Mouse (Mus musculus) limb, embryonic 11.5 days (tissue): ENCODE measurements around the gene Rara. TPM values are rescaled to one million over a fixed set of nuclear protein-coding genes. Genes with fewer than 3 reads are reported as not detected.

ENCODE experiments used
- ATAC-seq: fragments of 200-750 bp; cut with Nextera tagmentation; 2 replicates; pipeline ENCODE4 v1.8.0; 2017; ENCODE audit warnings: low read depth; ENCODE audit not compliant: insufficient number of reproducible peaks, low FRiP score, low TSS enrichment
- DNase-seq: peaks from one replicate; pipeline ENCODE4 v3.0.0-alpha.2; 2015; ENCODE audit warnings: low spot score
- H3K27ac ChIP-seq: fragments of 300-500 bp; sonication (generic); replicated peaks from 2 replicates; pipeline ENCODE4 v1.5.1; 2014; ENCODE audit warnings: low read depth, mild to moderate bottlenecking, low read length
- H3K27me3 ChIP-seq: fragments of 300-500 bp; sonication (generic); 2 replicates; pipeline ENCODE4 v1.6.1; 2014; ENCODE audit warnings: mild to moderate bottlenecking, low read length, mixed read lengths; ENCODE audit not compliant: control insufficient read depth, insufficient read depth
- H3K36me3 ChIP-seq: fragments of 300-500 bp; sonication (generic); 2 replicates; pipeline ENCODE4 v1.6.1; 2014; ENCODE audit warnings: mild to moderate bottlenecking, low read length, moderate library complexity, mixed read lengths; ENCODE audit not compliant: control insufficient read depth, insufficient read depth
- H3K4me1 ChIP-seq: fragments of 300-500 bp; sonication (generic); 2 replicates; pipeline ENCODE4 v1.6.1; 2014; ENCODE audit warnings: low read length, mixed read lengths; ENCODE audit not compliant: control insufficient read depth, insufficient read depth
- H3K4me2 ChIP-seq: fragments of 300-500 bp; sonication (generic); 2 replicates; pipeline ENCODE4 v1.6.1; 2014; ENCODE audit warnings: low read depth, mild to moderate bottlenecking, moderate library complexity; ENCODE audit not compliant: severe bottlenecking
- H3K4me3 ChIP-seq: fragments of 300-500 bp; sonication (generic); 2 replicates; pipeline ENCODE4 v1.5.1; 2014; ENCODE audit warnings: low read depth, low read length
- H3K9ac ChIP-seq: fragments of 300-500 bp; sonication (generic); 2 replicates; pipeline ENCODE4 v1.6.1; 2014; ENCODE audit warnings: mild to moderate bottlenecking, low read length
- H3K9me3 ChIP-seq: fragments of 300-500 bp; sonication (generic); 2 replicates; pipeline ENCODE4 v1.6.1; 2016; ENCODE audit warnings: low read length; ENCODE audit not compliant: control insufficient read depth
- WGBS: fragments of 180-500 bp; shearing (Covaris S2); extraction: QIAGEN DNeasy Blood & Tissue Kit; methylation state at CpG from one replicate; pipeline ENCODE4 v1.1.7; 2014; 5-methylcytosine and 5-hydroxymethylcytosine counted together
- polyA plus RNA-seq: library from polyadenylated mRNA; unstranded; fragments of >200 nt; fragmentation: Nextera tagmentation; extraction: Ambion mirVana; gene quantifications from 2 replicates; pipeline ENCODE4 v1.2.1, GENCODE M21; 2014

Rara gene
- polyA plus RNA-seq, 1 experiment from 2014 or later: 46.7 TPM

GRCm38 (mm10) chr11:98974871-98975719 lies 47.5 kb downstream of the Rara start:
- WGBS: 48% methylated on average over 5 of the region's 5 CpGs
- H3K9me3 ChIP-seq: no peaks in the 10 kb centered on the region
- no peak overlapping the region for H3K4me3 ChIP-seq
- no peak overlapping the region for H3K9ac ChIP-seq
- no peaks in the 10 kb centered on the region for H3K27me3 ChIP-seq
- H3K27ac ChIP-seq: no peak overlapping the region
- peaks cover 2% of the 10 kb centered on the region for H3K4me1 ChIP-seq
- DNase-seq (peak; percentile 83), ATAC-seq (no peak)
- peaks cover 13% of the 10 kb centered on the region; the same call in 1 of the 2 replicates for H3K36me3 ChIP-seq
- no peak overlapping the region for H3K4me2 ChIP-seq

- peaks cover 17% of the 10 kb centered on the region for H3K27me3 ChIP-seq
- H3K27ac ChIP-seq: no peak overlapping the region
- no peak overlapping the region for H3K4me3 ChIP-seq
- H3K9ac ChIP-seq: no peak overlapping the region
- peaks cover under 1% of the 10 kb centered on the region; the same call in 1 of the 2 replicates for H3K36me3 ChIP-seq
- no peak overlapping the region for H3K4me2 ChIP-seq
- H3K4me1 ChIP-seq: peaks cover 11% of the 10 kb centered on the region
- no peaks in the 10 kb centered on the region for H3K9me3 ChIP-seq
- DNase-seq (no peak), ATAC-seq (no peak)
- WGBS: 40% methylated on average over 15 of the region's 15 CpGs
Observed at GRCm38 (mm10) chr11:98978526-98979148, 51.0 kb downstream of the Rara start.

DNA sequence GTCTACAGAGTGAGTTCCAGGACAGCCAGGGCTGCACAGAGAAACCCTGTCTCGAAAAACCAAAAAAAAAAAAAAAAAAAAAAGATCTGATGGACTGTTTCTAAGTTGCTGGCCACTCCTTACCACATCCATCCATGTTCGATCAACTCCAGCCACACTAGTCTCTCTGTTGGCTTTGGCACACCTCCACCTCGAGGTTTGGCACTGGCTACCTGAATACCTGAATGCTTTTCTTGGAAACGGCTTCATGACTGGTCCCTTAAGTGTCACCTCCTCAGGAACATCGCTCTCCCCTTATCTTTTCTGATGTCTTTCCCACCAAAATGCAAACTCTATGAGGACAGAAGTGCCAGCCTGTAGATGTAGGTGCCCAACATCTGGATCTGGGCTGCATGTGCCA lies 51.7 kb downstream of the Rara start:
- Histone ChIP-seq H3K9ac (no peak overlapping the region), H3K9me3 (no peaks in the 10 kb centered on the region), H3K27ac (no peak overlapping the region), H3K4me1 (peaks cover 11% of the 10 kb centered on the region), H3K27me3 (peaks cover 20% of the 10 kb centered on the region), H3K4me2 (no peak overlapping the region), H3K4me3 (no peak overlapping the region), H3K36me3 (no peaks in the 10 kb centered on the region)
- ATAC-seq: no peak
- 90% methylated on average over 4 of the region's 5 CpGs for WGBS
- DNase-seq: no peak

DNA sequence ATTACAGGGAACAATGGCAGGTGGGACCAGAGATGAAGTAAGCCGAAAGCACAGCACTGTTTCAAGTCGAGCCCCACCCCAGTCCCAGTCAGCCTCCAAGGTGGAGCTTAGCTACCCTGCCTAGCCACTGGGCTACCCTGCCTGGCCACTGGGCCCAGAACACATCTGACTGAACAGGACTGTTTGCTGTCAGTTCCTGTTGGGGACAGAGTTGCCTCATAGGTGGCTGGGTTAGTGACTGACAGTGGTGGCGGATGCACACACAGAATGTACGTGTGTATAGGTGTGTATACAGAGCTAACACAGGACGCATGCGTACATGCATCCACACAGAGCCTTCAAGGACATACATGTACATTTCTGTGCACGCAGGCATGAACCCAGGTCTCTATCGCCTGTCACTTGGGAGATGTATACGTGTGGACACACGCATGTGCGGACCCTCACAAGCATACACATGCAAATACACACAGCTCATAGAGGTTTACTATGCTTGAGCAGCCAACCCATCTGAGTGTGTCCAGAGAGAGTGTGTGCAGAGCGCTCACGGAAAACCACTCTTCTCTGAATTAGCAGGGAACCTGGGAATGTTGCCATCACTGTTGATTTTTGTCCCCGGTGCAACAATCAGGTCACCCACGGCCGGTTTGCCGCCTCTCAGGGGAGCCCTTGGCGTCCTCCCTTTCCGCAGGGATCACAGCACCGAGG lies 53.8 kb downstream of the Rara start:
- WGBS: 38% methylated on average over 20 of the region's 20 CpGs
- ATAC-seq (no peak), DNase-seq (no peak)
- no peaks in the 10 kb centered on the region for H3K9me3 ChIP-seq
- no peaks in the 10 kb centered on the region for H3K36me3 ChIP-seq
- H3K27ac ChIP-seq: no peak overlapping the region
- H3K4me3 ChIP-seq: peak overlapping the region; percentile 53
- peaks cover 11% of the 10 kb centered on the region for H3K4me1 ChIP-seq
- H3K9ac ChIP-seq: peak overlapping the region; percentile 70
- H3K27me3 ChIP-seq: peaks cover 20% of the 10 kb centered on the region
- peak overlapping the region; percentile 97 for H3K4me2 ChIP-seq

DNA sequence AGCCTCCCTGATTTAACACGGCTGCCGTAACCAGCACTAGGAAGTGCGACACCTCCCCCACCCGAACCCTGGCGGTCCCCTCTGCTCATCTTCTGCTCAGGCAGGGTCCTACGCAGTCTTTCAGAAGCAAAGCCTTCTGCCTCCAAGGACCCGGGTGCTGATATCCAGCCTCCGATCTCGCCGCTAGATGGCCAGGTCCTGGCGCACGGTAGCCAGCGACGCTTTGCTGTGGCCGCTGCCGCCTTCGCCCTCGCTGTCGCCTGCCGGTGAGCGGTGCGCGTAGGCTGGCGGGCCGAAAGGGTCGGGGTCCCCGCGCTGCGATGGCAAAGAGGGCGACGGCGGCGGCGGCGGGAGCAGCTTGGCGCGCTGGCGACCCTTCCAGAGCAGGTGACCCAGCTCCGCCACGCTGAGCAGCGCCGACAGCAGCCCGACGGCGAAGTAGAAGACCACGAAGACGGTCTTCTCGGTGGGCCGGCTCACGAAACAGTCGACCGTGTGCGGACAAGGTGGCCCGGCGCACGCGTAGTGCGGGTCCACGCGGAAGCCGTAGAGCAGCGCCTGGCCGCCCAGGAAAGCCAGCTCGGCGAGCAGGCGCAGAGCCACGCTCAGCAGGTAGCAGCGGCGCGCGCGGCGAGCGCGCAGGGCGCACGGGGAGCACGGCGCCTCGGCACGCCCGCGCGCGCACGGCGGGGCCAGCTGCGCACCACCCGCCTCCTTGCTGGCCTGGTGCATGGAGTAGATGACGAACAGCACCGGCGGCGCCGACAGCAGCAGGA lies 54.6 kb downstream of the Rara start:
- Histone ChIP-seq H3K4me3 (peak overlapping the region; percentile 53), H3K9me3 (no peaks in the 10 kb centered on the region), H3K9ac (peak overlapping the region; percentile 70), H3K4me2 (peak overlapping the region; percentile 97), H3K4me1 (peaks cover 11% of the 10 kb centered on the region), H3K27me3 (peaks cover 20% of the 10 kb centered on the region), H3K27ac (no peak overlapping the region), H3K36me3 (no peaks in the 10 kb centered on the region)
- ATAC-seq: peak; percentile 31; the same call in 1 of the 2 replicates
- peak; percentile 85 for DNase-seq
- WGBS: under 1% methylated on average over 94 of the region's 94 CpGs

- Histone ChIP-seq H3K36me3 (no peaks in the 10 kb centered on the region), H3K4me2 (peak within 1 kb of the TSS; percentile 97), H3K27ac (no peak within 1 kb of the TSS), H3K9ac (peak within 1 kb of the TSS; percentile 70), H3K4me3 (peak within 1 kb of the TSS; percentile 53), H3K4me1 (peaks cover 11% of the 10 kb centered on the region), H3K27me3 (peaks cover 20% of the 10 kb centered on the region), H3K9me3 (no peaks in the 10 kb centered on the region)
- no peak for ATAC-seq
- no peak for DNase-seq
- WGBS: under 1% methylated on average over 28 of the region's 28 CpGs
Observed at GRCm38 (mm10) chr11:98982773-98983133, 55.1 kb downstream of the Rara start, which contains the start of gene Gjd3. TSS of gene Gjd3 (minus strand) at chr11:98983016.

GRCm38 (mm10) chr11:98983551-98983950 lies 55.9 kb downstream of the Rara start:
- DNase-seq: no peak
- ATAC-seq: no peak
- Histone ChIP-seq H3K4me1 (peaks cover 11% of the 10 kb centered on the region), H3K4me2 (no peak overlapping the region), H3K27me3 (peaks cover 20% of the 10 kb centered on the region), H3K4me3 (no peak overlapping the region), H3K9ac (no peak overlapping the region), H3K9me3 (no peaks in the 10 kb centered on the region), H3K27ac (no peak overlapping the region), H3K36me3 (no peaks in the 10 kb centered on the region)
- 48% methylated on average over 8 of the region's 8 CpGs for WGBS

- Histone ChIP-seq H3K9ac (no peak overlapping the region), H3K9me3 (no peaks in the 10 kb centered on the region), H3K36me3 (no peaks in the 10 kb centered on the region; the same call in 1 of the 2 replicates), H3K4me2 (no peak overlapping the region), H3K4me1 (peaks cover 11% of the 10 kb centered on the region), H3K27ac (no peak overlapping the region), H3K4me3 (no peak overlapping the region), H3K27me3 (peaks cover 20% of the 10 kb centered on the region)
- no peak for ATAC-seq
- WGBS: 90% methylated on average over 7 of the region's 7 CpGs
- DNase-seq: no peak
Observed at GRCm38 (mm10) chr11:98985542-98985941, 57.9 kb downstream of the Rara start.
